Comparison of ENCODE assay signal across 20 mouse cellular contexts in the genomic region with DNA sequence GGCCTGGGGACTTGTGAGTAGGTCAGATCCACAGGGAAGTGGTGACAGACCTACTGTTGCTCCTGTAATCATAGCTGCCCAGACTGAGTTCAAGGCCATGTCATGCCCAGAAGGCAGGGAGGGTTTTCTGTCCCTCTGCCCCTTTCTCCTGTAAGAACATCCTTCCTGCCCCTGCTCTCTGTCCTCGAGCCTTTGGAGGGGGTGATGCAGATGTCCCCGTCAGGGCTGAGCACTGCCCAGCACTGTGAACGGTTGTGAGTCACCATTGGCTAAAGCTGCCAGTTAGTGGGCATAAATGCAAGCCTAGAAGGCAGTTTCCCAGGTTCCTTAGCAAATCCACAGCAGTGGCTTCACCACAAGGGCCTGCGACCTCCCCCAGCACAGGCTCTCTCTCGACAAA. TPM values are rescaled to one million over a fixed set of nuclear protein-coding genes. Genes with fewer than 3 reads are reported as not detected.
A peak's percentile ranks its signal among the peaks of the same experiment; 100 is the strongest.
DNase-seq lines count a peak whose midpoint lies in the region.
"Had no signal": no experiment of that assay in that cellular context is flagged by ENCODE, and none has a peak within 500 bp of the region (broad histone marks: within the 10 kb centered on the region; RNA-seq: fewer than 3 reads in every experiment).

No protein-coding gene starts in this region.

- peak; percentile 34 for DNase-seq in adrenal gland, adult 2 months
- DNase-seq in adrenal gland, postnatal 25 days = no peak
- DNase-seq in adrenal gland, postnatal 14 days = peak; percentile 51
- no peak for DNase-seq in adrenal gland, postnatal 4 days (ENCODE audit: low spot score in 2 of 2)
- peak; percentile 27 to 53 for DNase-seq in adrenal gland, postnatal 36 days
- DNase-seq in cerebellum, adult 11-12 months = no peak
- no peak for DNase-seq in layer of hippocampus, adult 11-12 months (ENCODE audit: low spot score)
- DNase-seq: B cell, adult 2 months; cerebellum, adult 18-20 months; cerebellum, adult 8-10 months; cerebellum, adult 9-11 months; cerebellum, postnatal 14 days; cerebellum, postnatal 36 days; embryo, embryonic 11 days; gastrocnemius, adult 2 months had no signal

RNA-seq across cellular contexts. Expression of gene Meaf6, which starts 8.1 kb away (rescaled TPM):
- total RNA-seq in adrenal gland, adult 2 months (2021) = 10 to 100 TPM; 29.9 to 30.6 TPM
- 4.3 and 6.4 TPM in 2 replicates for polyA plus RNA-seq in adrenal gland, adult 2 months (2012; rRNA removed)
- total RNA-seq in adrenal gland, postnatal 25 days (2021) = 34.2 and 36.9 TPM in 2 replicates
- 28.9 and 33.0 TPM in 2 replicates for total RNA-seq in adrenal gland, postnatal 14 days (2021)
- 10 to 100 TPM; 43.1 to 45.4 TPM for total RNA-seq in adrenal gland, postnatal 4 days (2021)
- total RNA-seq in adrenal gland, postnatal 36 days (2021) = 10 to 100 TPM; 30.3 to 36.2 TPM

RNA-seq across cellular contexts. Expression of gene Snip1, which starts 26.6 kb away (rescaled TPM):
- total RNA-seq in adrenal gland, adult 2 months (2021) = 10 to 100 TPM; 18.3 to 19.3 TPM
- polyA plus RNA-seq in adrenal gland, adult 2 months (2012; rRNA removed) = 6.1 TPM in 2 replicates
- total RNA-seq in adrenal gland, postnatal 25 days (2021) = 18.7 and 20.2 TPM in 2 replicates
- total RNA-seq in adrenal gland, postnatal 14 days (2021) = 17.1 and 17.8 TPM in 2 replicates
- 10 to 100 TPM; 21.2 to 22.2 TPM for total RNA-seq in adrenal gland, postnatal 4 days (2021)
- total RNA-seq in adrenal gland, postnatal 36 days (2021) = 10 to 100 TPM; 18.3 to 20.0 TPM

RNA-seq across cellular contexts. Expression of gene Dnali1, which starts 27.5 kb away (rescaled TPM):
- total RNA-seq in adrenal gland, adult 2 months (2021) = not detected
- 0.06 TPM in 1 of 2 replicates, not detected in the other for polyA plus RNA-seq in adrenal gland, adult 2 months (2012; rRNA removed)
- total RNA-seq in adrenal gland, postnatal 25 days (2021) = not detected in 2 replicates
- total RNA-seq in adrenal gland, postnatal 14 days (2021) = not detected in 2 replicates
- total RNA-seq in adrenal gland, postnatal 4 days (2021) = not detected
- total RNA-seq in adrenal gland, postnatal 36 days (2021) = not detected
- total RNA-seq: common myeloid progenitor, adult 5-6 weeks; gastrocnemius, adult 2 months had no signal
- polyA plus RNA-seq: activated CD4-positive, CD25-positive, alpha-beta regulatory T cell, adult 4 months; CD4-positive, CD25-positive, alpha-beta regulatory T cell, adult 4 months; embryonic facial prominence, embryonic 13.5 days; erythroblast, embryonic 14.5 days had no signal

RNA-seq across cellular contexts. Expression of gene Zc3h12a, which starts 34.6 kb away (rescaled TPM):
- total RNA-seq in adrenal gland, adult 2 months (2021) = 1 to 10 TPM; 6.0 to 7.0 TPM
- polyA plus RNA-seq in adrenal gland, adult 2 months (2012; rRNA removed) = 7.8 and 8.9 TPM in 2 replicates
- 6.8 and 10.8 TPM in 2 replicates for total RNA-seq in adrenal gland, postnatal 25 days (2021)
- total RNA-seq in adrenal gland, postnatal 14 days (2021) = 5.4 and 6.3 TPM in 2 replicates
- 1 to 10 TPM; 7.1 to 8.8 TPM for total RNA-seq in adrenal gland, postnatal 4 days (2021)
- total RNA-seq in adrenal gland, postnatal 36 days (2021) = 1 to 10 TPM; 5.8 to 7.6 TPM

Comparison
In these comparisons a context has a peak if more than half of its experiments do, and no peak if none do; other contexts are left out.
1. DNase-seq: peak in adrenal gland, adult 2 months (single experiment), adrenal gland, postnatal 14 days (single experiment) and adrenal gland, postnatal 36 days (2 of 2); none in adrenal gland, postnatal 25 days (single experiment), adrenal gland, postnatal 4 days (0 of 2), cerebellum, adult 11-12 months (single experiment) and layer of hippocampus, adult 11-12 months (single experiment).